ENCODE assay signal across 12 mouse cellular contexts in the genomic region with DNA sequence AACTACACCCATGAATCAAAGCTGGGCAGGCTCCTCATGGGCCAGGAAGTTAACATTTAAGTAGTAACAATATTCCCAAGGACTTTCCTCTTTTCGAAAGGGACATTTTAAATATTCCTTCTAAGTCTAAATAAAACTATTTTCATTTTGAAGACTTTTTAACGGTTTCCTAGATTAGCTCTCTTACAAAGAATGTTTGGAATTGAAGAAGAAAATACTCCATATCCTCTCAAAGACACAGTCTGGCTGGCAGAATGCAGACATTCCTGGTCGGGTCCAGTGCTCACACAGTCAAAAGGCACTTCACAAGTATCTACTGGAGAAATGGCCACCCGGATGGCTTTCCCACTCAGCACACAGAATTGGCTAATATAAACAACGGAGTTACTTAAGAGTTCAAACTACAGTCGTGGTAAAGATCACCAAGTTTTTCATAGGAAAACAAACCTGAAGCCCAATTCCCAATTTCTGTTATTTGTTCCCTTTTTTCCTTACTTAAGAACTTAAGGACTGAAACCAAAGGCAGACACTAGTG. TPM values are rescaled to one million over a fixed set of nuclear protein-coding genes. Genes with fewer than 3 reads are reported as not detected.
DNase-seq lines count a peak whose midpoint lies in the region; ATAC-seq and TF ChIP-seq lines count a peak whose summit lies in the region.
"Had no signal": no experiment of that assay in that cellular context is flagged by ENCODE, and none has a peak within 500 bp of the region (broad histone marks: within the 10 kb centered on the region; RNA-seq: fewer than 3 reads in every experiment).

No protein-coding gene starts in this region.

- no peaks in the 10 kb centered on the region for H3K27me3 ChIP-seq in heart, embryonic 12.5 days (replicated peaks)
- no peaks in the 10 kb centered on the region for H3K27me3 ChIP-seq in liver, embryonic 14.5 days (ENCODE audit: control insufficient read depth, insufficient read depth, low read length)
- no peaks in the 10 kb centered on the region for H3K27me3 ChIP-seq in stomach, postnatal 0 days (ENCODE audit: control insufficient read depth, insufficient read depth, low read length)
- H3K27me3 ChIP-seq in hindbrain, embryonic 13.5 days, result no peaks in the 10 kb centered on the region
- H3K27me3 ChIP-seq: embryonic facial prominence, embryonic 12.5 days had no signal

- peaks cover 11% of the 10 kb centered on the region for H3K9me3 ChIP-seq in heart, embryonic 12.5 days (replicated peaks)
- no peaks in the 10 kb centered on the region for H3K9me3 ChIP-seq in liver, embryonic 14.5 days (ENCODE audit: control insufficient read depth, low read length)
- H3K9me3 ChIP-seq in stomach, postnatal 0 days (ENCODE audit: control insufficient read depth, low read length), result no peaks in the 10 kb centered on the region
- H3K9me3 ChIP-seq in hindbrain, embryonic 13.5 days, result no peaks in the 10 kb centered on the region
- H3K9me3 ChIP-seq: embryonic facial prominence, embryonic 12.5 days had no signal

- ATAC-seq in heart, embryonic 12.5 days (ENCODE audit: insufficient number of reproducible peaks, low FRiP score), result no peak
- ATAC-seq in liver, embryonic 14.5 days (ENCODE audit: insufficient read depth), result no peak
- ATAC-seq in stomach, postnatal 0 days (ENCODE audit: low FRiP score, low TSS enrichment), result no peak
- ATAC-seq in hindbrain, embryonic 13.5 days (ENCODE audit: low FRiP score), result no peak

- DNase-seq in heart, adult 9 months (ENCODE audit: low spot score in 2 of 2), result no peak
- no peak for DNase-seq in liver, embryonic 14.5 days (ENCODE audit: low read depth in 3 of 3, low spot score in 3 of 3)
- no peak for DNase-seq in liver
- DNase-seq in kidney, postnatal 4 days, result peak; percentile 37 to 50
- no peak for DNase-seq in stomach, postnatal 0 days (ENCODE audit: low spot score)
- DNase-seq in ovary, postnatal 10 days (ENCODE audit: low spot score), result no peak
- DNase-seq: adrenal gland, postnatal 25 days; cerebellum, adult 8-10 months; thymus, postnatal 25 days had no signal

- no peak overlapping the region for H3K4me3 ChIP-seq in heart, embryonic 12.5 days
- no peak overlapping the region for H3K4me3 ChIP-seq in liver, embryonic 14.5 days (ENCODE audit: insufficient read depth in 1 of 2, low read depth in 2 of 2, low read length in 2 of 2)
- no peak overlapping the region for H3K4me3 ChIP-seq in stomach, postnatal 0 days (ENCODE audit: low read depth, low read length)
- no peak overlapping the region for H3K4me3 ChIP-seq in hindbrain, embryonic 13.5 days
- H3K4me3 ChIP-seq: embryonic facial prominence, embryonic 12.5 days had no signal

- H3K4me1 ChIP-seq in heart, embryonic 12.5 days (replicated peaks), result peaks cover 39% of the 10 kb centered on the region
- peaks cover 0 to 21% of the 10 kb centered on the region in 2 experiments; a peak in 2 of 4 replicates for H3K4me1 ChIP-seq in liver, embryonic 14.5 days (replicated peaks; ENCODE audit: control insufficient read depth in 2 of 2, insufficient read depth in 2 of 2, low read length in 1 of 2)
- H3K4me1 ChIP-seq in stomach, postnatal 0 days (replicated peaks; ENCODE audit: control insufficient read depth, insufficient read depth), result 0 out of 2 replicates have a peak, but pooled peaks cover 9% of the 10 kb centered on the region
- peaks cover 11% of the 10 kb centered on the region for H3K4me1 ChIP-seq in hindbrain, embryonic 13.5 days (replicated peaks)

- H3K27ac ChIP-seq in heart, embryonic 12.5 days (ENCODE audit: poor library complexity, severe bottlenecking), result peak overlapping the region; percentile 85; the same call in 1 of the 2 replicates
- H3K27ac ChIP-seq in liver, embryonic 14.5 days, result no peak overlapping the region
- H3K27ac ChIP-seq in stomach, postnatal 0 days (replicated peaks), result peak overlapping the region; percentile 65
- H3K27ac ChIP-seq in hindbrain, embryonic 13.5 days, result no peak overlapping the region

- WGBS in heart, embryonic 12.5 days, result 47% methylated on average over 6 of the region's 6 CpGs
- WGBS in liver, embryonic 14.5 days (ENCODE audit: insufficient replicate concordance), result 52% methylated on average over 6 of the region's 6 CpGs
- 35% methylated on average over 6 of the region's 6 CpGs for WGBS in stomach, postnatal 0 days
- 82% methylated on average over 6 of the region's 6 CpGs for WGBS in hindbrain, embryonic 13.5 days

- TF ChIP-seq CTCF in liver, embryonic 14.5 days (IDR thresholded peaks at IDR 0.05; ENCODE audit: low read depth), result no peak
- no peak for TF ChIP-seq CTCF in stomach, postnatal 0 days (IDR thresholded peaks at IDR 0.05; ENCODE audit: low read depth)

- H3K4me2 ChIP-seq in heart, embryonic 12.5 days, result no peak overlapping the region
- H3K4me2 ChIP-seq in liver, embryonic 14.5 days (ENCODE audit: low read depth), result peak overlapping the region; percentile 13; the same call in 1 of the 2 replicates
- H3K4me2 ChIP-seq in stomach, postnatal 0 days (replicated peaks; ENCODE audit: low read depth), result 0 out of 2 replicates have a peak overlapping the region, but pooled peaks have one; percentile 4
- H3K4me2 ChIP-seq in hindbrain, embryonic 13.5 days, result no peak overlapping the region
- H3K4me2 ChIP-seq: embryonic facial prominence, embryonic 12.5 days had no signal

- no peak overlapping the region for H3K9ac ChIP-seq in heart, embryonic 12.5 days
- no peak overlapping the region for H3K9ac ChIP-seq in liver, embryonic 14.5 days (replicated peaks)
- no peak overlapping the region for H3K9ac ChIP-seq in stomach, postnatal 0 days (ENCODE audit: low read length)
- no peak overlapping the region for H3K9ac ChIP-seq in hindbrain, embryonic 13.5 days
- H3K9ac ChIP-seq: embryonic facial prominence, embryonic 12.5 days had no signal

- TF ChIP-seq EP300 in liver, embryonic 14.5 days (IDR thresholded peaks at IDR 0.05; ENCODE audit: low read depth), result no peak
- TF ChIP-seq EP300 in stomach, postnatal 0 days (optimal IDR thresholded peaks at IDR 0.05), result no peak

- H3K36me3 ChIP-seq in heart, embryonic 12.5 days, result 0 out of 2 replicates have a peak, but pooled peaks cover 2% of the 10 kb centered on the region
- no peaks in the 10 kb centered on the region for H3K36me3 ChIP-seq in liver, embryonic 14.5 days (replicated peaks; ENCODE audit: control insufficient read depth, insufficient read depth, low read depth)
- no peaks in the 10 kb centered on the region for H3K36me3 ChIP-seq in stomach, postnatal 0 days (ENCODE audit: control insufficient read depth, insufficient read depth, low read length)
- 0 out of 2 replicates have a peak, but pooled peaks cover 2% of the 10 kb centered on the region for H3K36me3 ChIP-seq in hindbrain, embryonic 13.5 days
- H3K36me3 ChIP-seq: embryonic facial prominence, embryonic 12.5 days had no signal

RNA-seq across cellular contexts. Expression of a gene that starts 9.1 kb away (rescaled TPM):
- polyA plus RNA-seq in heart, embryonic 12.5 days (2016; fragmentation: Nextera tagmentation; extraction: Ambion mirVana), result 18.8 and 19.6 TPM in 2 replicates
- polyA plus RNA-seq in liver, embryonic 14.5 days (2012; rRNA removed), result 2.4 and 3.9 TPM in 2 replicates
- 5.7 and 7.4 TPM in 2 replicates for polyA plus RNA-seq in liver, embryonic 14.5 days (2014; fragmentation: Nextera tagmentation; extraction: Ambion mirVana)
- 9.8 and 10.7 TPM in 2 replicates for polyA plus RNA-seq in stomach, postnatal 0 days (2015; fragmentation: Nextera tagmentation; extraction: Ambion mirVana)
- polyA plus RNA-seq in hindbrain, embryonic 13.5 days (2015; fragmentation: Nextera tagmentation; extraction: Ambion mirVana), result 14.2 and 15.6 TPM in 2 replicates

RNA-seq across cellular contexts. Expression of a gene that starts 50.6 kb away (rescaled TPM):
- 10.0 and 10.3 TPM in 2 replicates for polyA plus RNA-seq in heart, embryonic 12.5 days (2016; fragmentation: Nextera tagmentation; extraction: Ambion mirVana)
- 44.0 and 50.0 TPM in 2 replicates for polyA plus RNA-seq in liver, embryonic 14.5 days (2012; rRNA removed)
- polyA plus RNA-seq in liver, embryonic 14.5 days (2014; fragmentation: Nextera tagmentation; extraction: Ambion mirVana), result 66.8 and 80.0 TPM in 2 replicates
- 307 and 320 TPM in 2 replicates for polyA plus RNA-seq in stomach, postnatal 0 days (2015; fragmentation: Nextera tagmentation; extraction: Ambion mirVana)
- 12.6 and 13.0 TPM in 2 replicates for polyA plus RNA-seq in hindbrain, embryonic 13.5 days (2015; fragmentation: Nextera tagmentation; extraction: Ambion mirVana)

Comparison
In these comparisons a context has a peak if more than half of its experiments do, and no peak if none do; other contexts are left out.
1. H3K27ac ChIP-seq: peak in heart, embryonic 12.5 days (single experiment) and stomach, postnatal 0 days (single experiment); none in liver, embryonic 14.5 days (single experiment) and hindbrain, embryonic 13.5 days (single experiment).
2. H3K4me2 ChIP-seq: peak in liver, embryonic 14.5 days (single experiment) and stomach, postnatal 0 days (single experiment); none in heart, embryonic 12.5 days (single experiment) and hindbrain, embryonic 13.5 days (single experiment).
3. DNase-seq: peak in kidney, postnatal 4 days (2 of 2); none in heart, adult 9 months (0 of 2), liver, embryonic 14.5 days (0 of 3), liver (single experiment), stomach, postnatal 0 days (single experiment) and ovary, postnatal 10 days (single experiment).